ENCODE assay signal across 8 mouse cellular contexts in genomic region chr6:52158276-52159051, GRCm38 (mm10). TPM values are rescaled to one million over a fixed set of nuclear protein-coding genes. Genes with fewer than 3 reads are reported as not detected.
A peak's percentile ranks its signal among the peaks of the same experiment; 100 is the strongest.
DNase-seq lines count a peak whose midpoint lies in the region; ATAC-seq and TF ChIP-seq lines count a peak whose summit lies in the region.

Gene Hoxa1 (minus strand): TSS chr6:52158317.

- H3K27ac ChIP-seq in ES-E14 (ENCODE audit: insufficient read depth, low read depth, low read length, poor library complexity, severe bottlenecking) = no peak within 1 kb of the TSS
- peak within 1 kb of the TSS; percentile 90 for H3K27ac ChIP-seq in brown adipose tissue, adult 24 weeks (replicated peaks; ENCODE audit: low read depth, low read length)
- peak within 1 kb of the TSS; percentile 93 for H3K27ac ChIP-seq in intestine, embryonic 16.5 days (ENCODE audit: low read length)
- H3K27ac ChIP-seq in neural tube, embryonic 13.5 days (replicated peaks) = peak within 1 kb of the TSS; percentile 99

- peak within 1 kb of the TSS; percentile 93 for H3K4me2 ChIP-seq in intestine, embryonic 16.5 days (ENCODE audit: low read depth, low read length)
- H3K4me2 ChIP-seq in neural tube, embryonic 13.5 days = peak within 1 kb of the TSS; percentile 75

- ATAC-seq in intestine, embryonic 16.5 days = peak; percentile 83
- peak; percentile 90 for ATAC-seq in neural tube, embryonic 13.5 days (ENCODE audit: low read depth)

- H3K9ac ChIP-seq in ES-E14 (ENCODE audit: insufficient read depth, low read depth, low read length, poor library complexity, severe bottlenecking) = peak within 1 kb of the TSS; percentile 78
- H3K9ac ChIP-seq in intestine, embryonic 16.5 days (ENCODE audit: low read depth, low read length) = peak within 1 kb of the TSS; percentile 80
- H3K9ac ChIP-seq in neural tube, embryonic 13.5 days = peak within 1 kb of the TSS; percentile 92

- TF ChIP-seq POLR2A in lung, adult 2 months (IDR thresholded peaks at IDR 0.05; ENCODE audit: borderline replicate concordance, extremely low read depth, low read depth, low read length) = peak; percentile 66; the same call in 1 of the 2 replicates

- peaks cover 4 to 20% of the 10 kb centered on the region in 2 experiments; a peak in 1 of 4 replicates for H3K4me1 ChIP-seq in ES-E14 (ENCODE audit: control insufficient read depth in 2 of 2, insufficient read depth in 2 of 2, low read length in 2 of 2, poor library complexity in 1 of 2)
- H3K4me1 ChIP-seq in brown adipose tissue, adult 24 weeks (ENCODE audit: control insufficient read depth, insufficient read depth, insufficient read length, low read length) = no peaks in the 10 kb centered on the region; the same call in 1 of the 2 replicates
- H3K4me1 ChIP-seq in intestine, embryonic 16.5 days (ENCODE audit: control insufficient read depth, insufficient read depth, low read length) = peaks cover 23% of the 10 kb centered on the region
- H3K4me1 ChIP-seq in lung, adult 2 months (ENCODE audit: control insufficient read depth, insufficient read depth, low read length) = peaks cover 3% of the 10 kb centered on the region; the same call in 1 of the 2 replicates
- H3K4me1 ChIP-seq in neural tube, embryonic 13.5 days (replicated peaks) = peaks cover 83% of the 10 kb centered on the region

- H3K4me3 ChIP-seq in ES-E14 (ENCODE audit: insufficient read depth in 1 of 2, low read depth in 1 of 2, low read length in 2 of 2, poor library complexity in 1 of 2, severe bottlenecking in 1 of 2) = peak within 1 kb of the TSS; percentile 78 to 90
- H3K4me3 ChIP-seq in brown adipose tissue, adult 24 weeks (ENCODE audit: insufficient read depth, low read depth, low read length) = peak within 1 kb of the TSS; percentile 84
- peak within 1 kb of the TSS; percentile 79 for H3K4me3 ChIP-seq in intestine, embryonic 16.5 days (ENCODE audit: low read length)
- H3K4me3 ChIP-seq in lung, adult 2 months (replicated peaks; ENCODE audit: extremely low read depth, low read depth, low read length) = peak within 1 kb of the TSS; percentile 91
- H3K4me3 ChIP-seq in neural tube, embryonic 13.5 days = peak within 1 kb of the TSS; percentile 89

- in situ Hi-C loops in ES-E14 (cut with MboI; ENCODE audit: low sequenced_read_pairs in 2 of 2, unreplicated experiment in 2 of 2) = no loop called here

- TF ChIP-seq CTCF in lung, adult 2 months (IDR thresholded peaks at IDR 0.05; ENCODE audit: insufficient read depth, low read length) = no peak

- no peaks in the 10 kb centered on the region for H3K9me3 ChIP-seq in ES-E14 (ENCODE audit: control insufficient read depth, insufficient read depth, low read depth, low read length)
- H3K9me3 ChIP-seq in intestine, embryonic 16.5 days (ENCODE audit: control insufficient read depth, low read length) = no peaks in the 10 kb centered on the region
- no peaks in the 10 kb centered on the region for H3K9me3 ChIP-seq in neural tube, embryonic 13.5 days

- peaks cover 24% of the 10 kb centered on the region for H3K27me3 ChIP-seq in intestine, embryonic 16.5 days (replicated peaks; ENCODE audit: control insufficient read depth, insufficient read depth, low read length)
- H3K27me3 ChIP-seq in neural tube, embryonic 13.5 days = peaks cover 15% of the 10 kb centered on the region

- DNase-seq in ES-E14 (ENCODE audit: low read depth, low spot score) = peak; percentile 89
- DNase-seq in gastrocnemius, postnatal 4 days (ENCODE audit: low spot score in 2 of 2) = peak; percentile 41 to 71
- peak; percentile 62 for DNase-seq in lung, adult 2 months
- DNase-seq in urinary bladder, postnatal 36 days (ENCODE audit: low spot score in 2 of 2) = peak; percentile 59 to 81
- no peak for DNase-seq in left cerebral cortex, adult 11 months (ENCODE audit: low spot score)

- 0% methylated on average over 55 of the region's 55 CpGs for WGBS in intestine, embryonic 16.5 days
- WGBS in lung, adult 2 months = under 1% methylated on average over 55 of the region's 55 CpGs
- WGBS in neural tube, embryonic 13.5 days = under 1% methylated on average over 50 of the region's 55 CpGs

- H3K36me3 ChIP-seq in ES-E14 (ENCODE audit: control insufficient read depth, insufficient read depth, low read length, poor library complexity, severe bottlenecking) = no peaks in the 10 kb centered on the region
- no peaks in the 10 kb centered on the region for H3K36me3 ChIP-seq in intestine, embryonic 16.5 days (ENCODE audit: control insufficient read depth, insufficient read depth, low read length)
- no peaks in the 10 kb centered on the region for H3K36me3 ChIP-seq in neural tube, embryonic 13.5 days

TF ChIP-seq in ES-E14, 5 proteins besides CTCF, POLR2A, EP300 and RAD21:
- TF ChIP-seq ZNF384 (IDR thresholded peaks at IDR 0.05; ENCODE audit: low read depth, low read length) = no peak
- no peak for TF ChIP-seq MAFK (IDR thresholded peaks at IDR 0.05; ENCODE audit: insufficient read depth, low read depth, low read length)
- TF ChIP-seq HCFC1 (IDR thresholded peaks at IDR 0.05; ENCODE audit: borderline replicate concordance, insufficient read depth, low read length) = no peak; the same call in 1 of the 2 replicates
- TF ChIP-seq ZC3H11A (IDR thresholded peaks at IDR 0.05; ENCODE audit: borderline replicate concordance, low read depth, low read length) = no peak
- TF ChIP-seq CHD2 (IDR thresholded peaks at IDR 0.05; ENCODE audit: low read depth, low read length) = no peak

RNA-seq across cellular contexts. Expression of gene Hoxa1, which starts in this region (rescaled TPM):
- 1.1 and 3.5 TPM in 2 replicates for total RNA-seq in ES-E14 (2012; rRNA removed)
- polyA plus RNA-seq in brown adipose tissue, adult 24 weeks (2012; ENCODE audit: insufficient read depth, insufficient read length, missing spikeins) = 0.50 and 0.99 TPM in 2 replicates
- under 1 TPM; 0.34 to 0.54 TPM for total RNA-seq in gastrocnemius, postnatal 4 days (2021)
- polyA plus RNA-seq in intestine, embryonic 16.5 days (2015; fragmentation: Nextera tagmentation; extraction: Ambion mirVana) = 0.72 and 0.88 TPM in 2 replicates
- polyA plus RNA-seq in lung, adult 2 months (2012; rRNA removed) = 1.4 and 1.9 TPM in 2 replicates
- polyA plus RNA-seq in neural tube, embryonic 13.5 days (2015; fragmentation: Nextera tagmentation; extraction: Ambion mirVana) = 2.0 and 3.0 TPM in 2 replicates

Comparison
In these comparisons a context has a peak if more than half of its experiments do, and no peak if none do; other contexts are left out.
1. Peak in DNase-seq in gastrocnemius, postnatal 4 days; RNA of the gene not detected or under 1 TPM.
2. Peak in ATAC-seq, H3K4me3 ChIP-seq, H3K27ac ChIP-seq, H3K9ac ChIP-seq and H3K4me2 ChIP-seq in intestine, embryonic 16.5 days; RNA of the gene not detected or under 1 TPM.